Mouse (Mus musculus) megakaryocyte-erythroid progenitor cell, adult 5-6 weeks (primary cell): ENCODE measurements around the gene Tenm2. TPM values are rescaled to one million over a fixed set of nuclear protein-coding genes. Genes with fewer than 3 reads are reported as not detected.

Experiments
- ATAC-seq: replicated peaks from 2 replicates; pipeline ENCODE4 v1.8.0; 2016; ENCODE audit warnings: mild to moderate bottlenecking, inconsistent platforms; ENCODE audit not compliant: severe bottlenecking, poor library complexity, low FRiP score, low TSS enrichment
- total RNA-seq, 2 experiments: library from RNA; stranded (forward) in 1 of 2; stranded (reverse) in 1 of 2; fragments of 200-1000, 215-1000 nt in 1 of 2; fragments of >200 nt in 1 of 2; fragmentation: Nextera tagmentation in 1 of 2; gene quantifications; 2 replicates each; pipeline ENCODE4 v1.2.3; 2014 to 2017

Tenm2 gene
- total RNA-seq, 2 experiments from 2014 or later = not detected

- ATAC-seq = no peak
These were observed 903.5 kb downstream of the Tenm2 start for GRCm38 (mm10) chr11:36332222-36332621.

GRCm38 (mm10) chr11:36331408-36332178, 904.2 kb downstream of the Tenm2 start:
- ATAC-seq = no peak

GRCm38 (mm10) chr11:36327243-36327642, 908.5 kb downstream of the Tenm2 start:
- no peak for ATAC-seq

GRCm38 (mm10) chr11:36309317-36309716, 926.4 kb downstream of the Tenm2 start:
- no peak for ATAC-seq

GRCm38 (mm10) chr11:36307276-36307675, 928.5 kb downstream of the Tenm2 start:
- no peak for ATAC-seq

GRCm38 (mm10) chr11:36305348-36305950, 930.3 kb downstream of the Tenm2 start:
- no peak for ATAC-seq

GRCm38 (mm10) chr11:36302913-36303371, 932.8 kb downstream of the Tenm2 start:
- no peak for ATAC-seq

- ATAC-seq = no peak
These were observed 933.7 kb downstream of the Tenm2 start for GRCm38 (mm10) chr11:36302096-36302495.

GRCm38 (mm10) chr11:36296568-36296967, 939.2 kb downstream of the Tenm2 start:
- ATAC-seq = no peak

GRCm38 (mm10) chr11:36292206-36292605, 943.6 kb downstream of the Tenm2 start:
- no peak for ATAC-seq

GRCm38 (mm10) chr11:36286246-36286645, 949.5 kb downstream of the Tenm2 start:
- ATAC-seq = no peak

- ATAC-seq = no peak
These were observed 955.2 kb downstream of the Tenm2 start for GRCm38 (mm10) chr11:36280533-36280932.

GRCm38 (mm10) chr11:36277903-36278215, 957.9 kb downstream of the Tenm2 start:
- no peak for ATAC-seq

GRCm38 (mm10) chr11:36277192-36277902, 958.4 kb downstream of the Tenm2 start:
- ATAC-seq = no peak

- no peak for ATAC-seq
These were observed 959.7 kb downstream of the Tenm2 start for GRCm38 (mm10) chr11:36276015-36276414.

GRCm38 (mm10) chr11:36272149-36272548, 963.6 kb downstream of the Tenm2 start:
- ATAC-seq = no peak

GRCm38 (mm10) chr11:36269945-36270344, 965.8 kb downstream of the Tenm2 start:
- ATAC-seq = no peak

GRCm38 (mm10) chr11:36264776-36265466, 970.8 kb downstream of the Tenm2 start:
- ATAC-seq = no peak

GRCm38 (mm10) chr11:36263840-36264239, 971.9 kb downstream of the Tenm2 start:
- ATAC-seq = no peak

GRCm38 (mm10) chr11:36257187-36257586, 978.6 kb downstream of the Tenm2 start:
- ATAC-seq = no peak
